Mouse (Mus musculus) embryo, embryonic 10.5 days (tissue): ENCODE data around the gene Pcnx2.

Experiments
- DNase-seq: peaks from one replicate; pipeline ENCODE4 v3.0.0-alpha.2; 2015; ENCODE audit warnings: low spot score

Pcnx2 gene

DNA sequence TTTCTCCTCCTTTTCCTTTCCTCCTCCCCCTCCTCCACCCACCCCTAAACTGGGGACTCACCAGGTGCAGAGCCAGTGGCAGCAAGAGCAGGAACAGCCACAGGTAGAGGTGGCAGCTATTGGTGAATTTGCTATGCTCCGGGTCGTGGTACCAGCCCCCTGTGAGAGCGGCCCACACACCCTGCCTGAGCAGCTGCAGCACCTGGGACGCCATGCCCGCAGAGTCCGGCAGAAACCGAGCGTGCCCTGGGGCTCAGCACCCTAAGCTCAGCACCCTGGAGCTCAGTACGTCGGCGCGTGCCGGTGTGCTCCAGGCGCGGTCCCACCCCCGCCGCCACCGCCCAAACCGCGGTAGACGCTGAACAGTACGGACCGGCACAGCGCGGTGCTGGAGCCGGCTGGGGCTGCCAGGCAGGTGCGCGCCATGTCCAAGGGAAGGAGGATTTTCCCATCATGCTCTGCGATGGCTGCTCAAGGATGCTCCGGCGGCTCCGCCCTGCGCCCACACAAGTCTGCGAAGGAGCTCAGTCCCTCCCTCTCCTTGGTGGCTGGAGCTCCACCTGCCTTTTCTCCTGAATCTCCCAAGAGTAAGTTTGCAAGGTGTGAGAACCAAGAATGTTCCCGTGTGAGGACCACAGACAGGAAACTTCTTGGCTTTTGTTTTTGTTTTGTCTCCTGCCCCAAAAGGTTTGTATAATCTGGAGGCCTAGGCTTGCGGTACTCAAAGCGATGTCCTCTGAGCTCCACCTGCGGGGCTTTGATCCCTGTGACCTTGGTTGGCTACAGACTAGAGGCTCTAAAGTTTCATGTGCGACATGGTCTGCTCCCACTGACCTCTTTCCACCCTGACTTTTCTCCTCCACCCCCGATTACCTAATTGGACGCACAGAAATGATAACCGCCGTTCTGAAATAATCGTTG is at the start of gene Pcnx2:
Gene Pcnx2 (minus strand): TSS at position 450 of the 921 bp plus-strand sequence.
- DNase-seq = no peak

DNA sequence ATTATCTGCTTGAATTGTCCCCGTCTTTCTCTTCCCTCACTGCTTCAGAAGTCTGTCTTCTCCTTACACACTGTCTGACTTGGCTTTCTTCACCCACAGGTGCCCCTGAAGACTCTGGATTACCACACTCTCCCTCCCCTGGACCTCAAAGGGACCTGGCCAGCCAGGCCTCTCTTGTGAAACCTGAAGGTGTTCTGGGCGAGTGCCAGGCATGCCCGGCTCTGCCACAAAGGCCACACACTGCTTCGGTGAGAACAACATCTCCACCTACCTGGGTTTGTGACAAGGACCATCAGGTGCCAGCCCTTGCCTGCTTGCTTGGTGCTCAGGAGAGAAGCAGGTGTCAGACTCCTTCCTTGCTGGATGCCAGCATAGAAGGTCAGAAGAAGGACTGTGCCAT is 46.4 kb upstream of the Pcnx2 start:
- DNase-seq = no peak

DNA sequence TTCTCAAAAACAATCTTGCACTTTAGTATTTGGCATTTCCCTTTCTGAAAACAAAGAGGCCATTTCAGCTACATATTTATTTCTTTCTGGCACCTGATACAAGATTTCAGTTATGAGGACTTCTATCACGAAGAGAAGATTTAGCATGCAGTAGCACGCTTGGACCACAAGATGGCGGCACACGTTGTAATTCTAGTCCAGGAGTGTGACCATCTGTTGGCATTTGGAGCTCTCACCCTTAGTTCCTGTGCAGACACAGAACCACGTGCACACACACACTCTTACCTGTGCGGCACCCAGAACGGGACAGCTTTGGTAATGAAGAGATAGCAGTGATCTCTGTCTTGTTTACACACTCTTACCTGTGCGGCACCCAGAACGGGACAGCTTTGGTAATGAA is 37.5 kb upstream of the Pcnx2 start:
- DNase-seq = peak; percentile 80

DNA sequence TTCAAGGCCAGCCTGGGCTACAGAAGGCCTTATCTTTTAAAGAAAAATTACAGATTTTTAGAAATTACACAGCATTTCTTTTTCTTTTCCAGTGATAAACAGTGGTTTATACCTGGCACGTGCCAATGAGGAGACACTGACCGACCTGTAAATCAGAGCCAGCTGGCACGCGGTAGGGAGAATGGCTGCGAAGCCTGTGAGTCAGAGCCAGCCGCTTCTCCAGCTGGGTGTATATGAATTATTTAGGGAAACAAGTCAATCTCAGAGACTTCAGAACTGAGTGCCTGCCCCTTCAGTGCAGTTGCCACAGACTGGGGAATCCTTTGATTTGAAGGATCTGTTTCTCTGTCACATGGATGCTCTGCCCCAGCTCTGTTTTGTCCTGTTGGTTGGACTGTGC is 33.7 kb upstream of the Pcnx2 start:
- DNase-seq = no peak

DNA sequence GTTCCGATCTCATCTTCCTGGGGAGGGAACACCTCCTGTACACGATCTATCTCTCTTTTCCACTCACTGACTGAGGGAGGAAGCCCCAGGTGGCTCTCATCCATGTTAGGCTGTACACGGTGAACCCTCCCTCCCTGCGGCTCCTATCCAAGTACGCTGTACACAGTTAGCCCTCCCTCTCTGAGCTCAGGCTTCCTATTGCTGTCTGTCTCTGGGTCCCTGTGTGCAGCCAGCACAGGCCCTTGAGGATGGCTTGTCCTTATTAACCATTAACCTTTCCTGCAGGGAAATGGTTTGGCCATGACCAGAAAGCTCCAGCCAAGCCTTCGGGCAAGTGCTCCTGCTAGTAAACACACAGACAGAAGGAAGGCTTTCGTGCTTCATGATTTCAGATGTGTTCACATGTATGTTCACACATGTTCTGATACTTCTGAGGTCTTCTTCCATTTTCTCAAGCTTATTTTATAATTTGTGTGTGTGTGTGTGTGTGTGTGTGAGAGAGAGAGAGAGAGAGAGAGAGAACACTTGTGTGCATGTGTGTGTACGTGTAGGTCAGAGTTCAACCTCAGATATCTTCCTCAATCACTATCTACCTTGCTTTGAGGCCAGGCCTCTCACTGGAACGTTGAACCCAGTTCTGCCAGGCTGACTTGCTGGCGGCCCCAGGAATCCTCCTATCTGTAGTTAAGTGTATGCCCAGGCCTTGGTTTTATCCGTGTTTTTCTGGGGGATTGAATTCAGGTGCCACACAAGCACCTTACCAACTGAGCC is 32.3 kb upstream of the Pcnx2 start:
- no peak for DNase-seq

DNA sequence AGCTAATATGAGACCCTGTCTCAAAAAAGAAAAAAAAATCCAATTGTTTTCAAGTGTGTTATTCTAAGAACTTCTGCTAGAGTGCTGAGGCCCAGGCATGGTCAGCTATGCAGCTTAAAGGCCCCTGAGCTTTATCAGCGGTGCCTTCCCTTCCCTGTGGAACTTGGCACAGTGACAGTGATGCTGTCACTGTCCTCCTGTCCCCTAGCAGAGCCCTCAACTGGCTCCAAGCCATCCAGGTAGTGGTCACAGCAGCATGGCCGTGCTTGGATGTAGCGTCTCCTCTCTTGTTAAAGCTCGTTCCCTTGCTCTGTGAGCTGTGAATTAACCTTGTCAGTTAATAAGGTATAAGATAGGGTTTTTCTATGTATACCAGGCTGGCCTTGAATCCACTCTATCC is 28.5 kb upstream of the Pcnx2 start:
- no peak for DNase-seq

DNA sequence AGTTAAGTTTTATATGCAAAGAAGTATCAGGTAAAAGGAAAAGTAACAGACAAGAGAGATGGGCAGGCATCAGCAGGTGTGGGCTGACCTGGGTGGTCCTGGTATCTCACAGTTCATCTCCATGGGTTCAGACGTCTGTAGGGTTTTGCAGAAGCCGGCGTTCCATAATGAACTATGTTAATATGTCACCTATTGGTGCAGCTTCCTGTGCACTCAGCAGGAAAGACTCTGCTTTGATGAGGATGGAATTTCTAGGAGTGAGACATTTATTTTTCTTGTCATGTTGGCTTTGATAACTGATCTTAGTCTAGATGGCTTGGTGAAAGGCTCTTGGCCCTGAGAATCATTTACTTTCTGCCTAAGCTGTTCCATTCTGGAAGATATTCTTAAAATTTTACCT is 24.2 kb upstream of the Pcnx2 start:
- no peak for DNase-seq

DNA sequence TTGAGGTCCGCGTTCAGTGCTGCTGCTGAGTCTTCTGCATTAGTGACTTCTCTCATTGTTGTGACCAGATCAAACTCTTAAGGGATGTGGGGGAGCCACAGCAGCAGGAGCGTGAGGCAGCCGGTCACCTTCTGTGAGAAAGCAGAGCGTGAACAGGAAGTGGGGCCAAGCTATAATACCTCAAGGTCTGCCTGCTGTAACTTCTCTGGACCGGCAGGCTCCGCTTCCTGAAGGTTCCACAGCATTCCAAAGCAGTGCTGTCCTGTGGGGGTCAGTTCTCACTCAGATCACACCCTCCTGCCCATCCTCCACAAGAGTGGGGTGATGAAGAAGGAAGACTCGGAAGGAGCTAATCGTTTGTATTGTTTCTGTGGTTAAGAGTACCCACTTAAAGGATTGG is 22.6 kb upstream of the Pcnx2 start:
- no peak for DNase-seq

DNA sequence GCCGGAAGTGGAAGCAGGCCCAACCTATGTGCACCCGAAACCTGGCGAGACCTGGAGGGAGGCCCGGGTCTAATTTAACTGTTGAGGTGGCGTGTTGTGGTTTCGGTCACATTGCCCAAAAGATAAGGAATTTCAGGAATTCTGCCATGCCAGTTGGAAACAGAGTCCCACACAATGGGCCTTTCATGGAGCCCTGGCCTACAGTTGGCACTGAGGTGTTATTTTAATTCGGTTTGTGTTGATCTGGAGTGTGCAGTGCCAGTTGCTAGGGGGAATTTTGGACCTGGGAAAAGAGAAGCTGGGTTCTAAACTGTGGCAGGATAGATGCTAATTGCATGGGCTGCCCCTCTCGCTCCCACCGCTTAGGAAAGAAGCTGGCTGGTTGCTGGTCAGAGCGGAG is 22.2 kb upstream of the Pcnx2 start:
- DNase-seq = no peak

DNA sequence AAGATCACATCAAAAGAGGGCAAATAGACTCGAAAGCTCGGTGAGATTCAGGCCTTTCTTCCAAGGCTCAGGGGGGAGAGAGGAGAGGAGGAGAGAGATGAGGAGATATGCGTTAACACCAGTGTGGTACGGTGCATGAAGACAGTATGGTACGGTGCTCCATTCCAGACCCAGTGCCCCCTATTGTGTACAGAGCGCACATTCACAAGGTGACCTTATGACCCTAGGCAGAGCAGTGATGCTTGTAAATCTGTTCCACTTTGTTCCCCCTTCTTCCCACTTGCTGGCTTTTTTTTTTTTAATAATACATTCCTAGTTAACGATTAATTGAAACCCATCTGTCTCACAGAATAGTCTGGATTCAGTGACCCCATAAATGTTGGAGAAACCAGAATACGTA is 21.4 kb upstream of the Pcnx2 start:
- DNase-seq = no peak

DNA sequence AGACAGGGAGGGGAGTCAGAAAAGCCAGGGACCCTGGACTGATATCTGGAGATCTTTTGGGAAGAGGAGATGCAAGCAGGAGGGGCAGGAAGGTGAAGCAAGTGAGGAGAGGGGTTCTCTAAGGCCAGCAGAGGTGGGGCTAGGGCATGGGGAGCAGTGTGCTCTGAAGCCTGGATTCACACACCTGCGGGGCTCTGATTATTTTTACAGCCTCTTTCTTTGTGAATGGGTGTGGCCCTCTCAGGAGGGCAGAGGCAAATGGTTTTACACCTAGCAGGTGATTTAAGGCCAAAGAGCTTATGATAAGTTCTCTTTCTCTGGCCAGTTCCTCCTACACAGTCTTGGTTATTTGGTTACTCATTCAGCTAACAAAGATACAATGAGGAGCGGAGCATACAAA is 20.6 kb upstream of the Pcnx2 start:
- DNase-seq = no peak

DNA sequence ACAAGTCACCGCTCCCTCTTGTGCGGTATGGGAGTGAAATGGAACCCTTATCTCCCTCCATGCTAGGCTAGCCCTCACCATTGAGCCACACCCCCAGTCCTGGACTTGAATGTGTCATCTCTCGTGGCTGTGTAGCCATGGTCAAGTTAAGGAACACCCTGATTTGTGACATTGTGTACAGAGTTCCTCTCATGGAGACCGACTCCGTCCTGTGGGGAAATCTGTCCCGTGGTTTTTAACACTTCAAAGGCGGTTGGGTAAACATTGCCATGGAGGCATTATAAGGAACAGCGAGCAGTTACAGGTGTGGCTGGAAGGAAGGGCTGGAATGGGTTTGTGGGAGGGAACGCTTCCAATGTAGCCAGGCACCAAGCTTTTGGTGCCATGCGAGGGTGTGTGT is 18.9 kb upstream of the Pcnx2 start:
- DNase-seq = no peak

DNA sequence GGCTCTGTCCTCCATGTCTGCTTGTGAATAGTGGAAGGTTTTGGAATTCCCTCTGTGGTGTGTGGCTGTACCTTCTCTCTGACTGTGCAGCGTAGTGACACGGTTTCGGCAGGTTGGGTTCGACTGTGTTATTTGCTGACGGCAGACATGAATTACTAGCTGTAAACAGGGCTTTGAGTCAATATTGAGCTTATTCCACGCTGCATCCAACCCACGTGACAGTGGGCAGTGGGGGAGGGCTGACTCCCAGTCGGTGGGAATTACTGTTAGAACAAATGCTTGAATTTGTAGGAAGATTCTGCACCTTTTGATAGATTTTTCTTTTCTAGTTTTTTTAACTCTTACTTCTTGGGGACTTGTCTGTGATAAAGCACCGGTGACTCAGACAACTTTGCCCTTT is 16.3 kb upstream of the Pcnx2 start:
- no peak for DNase-seq

DNA sequence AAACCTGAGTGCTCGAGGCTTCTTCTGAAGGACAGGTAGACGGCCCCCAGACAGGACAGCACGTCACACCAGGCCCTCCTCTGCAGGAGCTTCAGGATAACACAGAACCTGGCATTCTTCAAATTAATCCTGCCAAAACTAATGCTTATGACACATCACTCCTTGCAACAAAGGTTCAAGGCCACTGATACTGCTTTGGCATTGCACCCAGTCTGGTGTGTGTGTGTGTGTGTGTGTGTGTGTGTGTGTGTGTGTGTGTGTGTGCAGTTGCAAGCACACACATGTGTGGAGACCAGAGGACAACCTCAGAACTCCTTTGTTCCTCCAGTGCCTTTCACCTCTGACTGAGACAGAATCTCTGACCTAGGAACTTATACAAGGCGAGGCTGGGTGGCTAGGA is 15.1 kb upstream of the Pcnx2 start:
- DNase-seq = no peak

DNA sequence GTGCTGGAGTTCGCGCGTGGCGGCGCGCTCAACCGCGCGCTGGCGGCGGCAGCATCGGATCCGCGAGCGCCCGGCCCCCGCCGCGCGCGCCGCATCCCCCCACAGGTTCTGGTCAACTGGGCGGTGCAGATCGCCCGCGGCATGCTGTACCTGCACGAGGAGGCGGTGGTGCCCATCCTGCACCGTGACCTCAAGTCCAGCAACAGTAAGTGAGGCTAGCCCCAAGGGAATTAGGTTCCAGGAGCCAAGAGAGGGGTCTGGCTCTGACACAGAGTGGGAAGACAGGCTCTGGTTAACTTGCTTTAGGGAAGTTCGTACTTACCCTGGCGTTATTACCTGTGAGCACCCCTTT is 13.1 kb upstream of the Pcnx2 start:
- DNase-seq = no peak

DNA sequence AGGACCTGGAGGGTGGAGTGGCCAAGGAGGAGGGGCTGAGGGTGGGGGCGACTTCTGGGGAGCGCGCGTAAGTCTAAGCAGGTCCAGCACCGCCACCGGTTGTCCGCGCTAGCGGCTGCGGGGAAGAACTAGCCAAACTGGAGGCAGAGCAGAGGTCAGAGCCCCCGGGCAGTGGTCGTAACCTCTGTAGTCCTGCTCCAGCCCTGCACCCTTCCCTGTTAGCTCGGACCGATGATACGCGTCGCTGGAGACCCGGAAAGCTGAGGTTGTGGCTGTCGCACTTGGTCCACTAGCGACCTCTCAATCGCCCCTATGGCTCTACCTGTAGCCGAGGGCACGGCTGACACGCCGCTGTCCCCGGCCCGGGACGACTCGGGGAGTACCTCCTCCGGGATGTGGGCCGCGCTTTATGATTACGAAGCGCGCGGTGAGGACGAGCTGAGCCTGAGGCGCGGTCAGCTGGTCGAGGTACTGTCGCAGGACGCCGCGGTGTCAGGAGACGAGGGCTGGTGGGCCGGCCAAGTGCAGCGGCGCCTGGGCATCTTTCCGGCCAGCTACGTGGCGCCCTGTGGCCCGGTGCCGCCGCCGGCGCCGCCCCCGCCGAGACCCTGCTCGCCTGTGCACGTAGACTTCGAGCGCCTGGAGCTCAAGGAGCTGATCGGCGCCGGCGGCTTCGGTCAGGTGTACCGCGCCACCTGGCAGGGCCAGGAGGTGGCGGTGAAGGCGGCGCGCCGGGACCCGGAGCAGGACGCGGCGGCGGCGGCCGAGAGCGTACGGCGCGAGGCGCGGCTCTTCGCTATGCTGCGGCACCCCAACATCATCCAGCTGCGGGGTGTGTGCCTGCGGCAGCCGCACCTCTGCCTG is 12.5 kb upstream of the Pcnx2 start, which contains the start of gene Map3k21:
Gene Map3k21 (plus strand): TSS at position 86 of the 864 bp plus-strand sequence.
- peak; percentile 37 for DNase-seq

DNA sequence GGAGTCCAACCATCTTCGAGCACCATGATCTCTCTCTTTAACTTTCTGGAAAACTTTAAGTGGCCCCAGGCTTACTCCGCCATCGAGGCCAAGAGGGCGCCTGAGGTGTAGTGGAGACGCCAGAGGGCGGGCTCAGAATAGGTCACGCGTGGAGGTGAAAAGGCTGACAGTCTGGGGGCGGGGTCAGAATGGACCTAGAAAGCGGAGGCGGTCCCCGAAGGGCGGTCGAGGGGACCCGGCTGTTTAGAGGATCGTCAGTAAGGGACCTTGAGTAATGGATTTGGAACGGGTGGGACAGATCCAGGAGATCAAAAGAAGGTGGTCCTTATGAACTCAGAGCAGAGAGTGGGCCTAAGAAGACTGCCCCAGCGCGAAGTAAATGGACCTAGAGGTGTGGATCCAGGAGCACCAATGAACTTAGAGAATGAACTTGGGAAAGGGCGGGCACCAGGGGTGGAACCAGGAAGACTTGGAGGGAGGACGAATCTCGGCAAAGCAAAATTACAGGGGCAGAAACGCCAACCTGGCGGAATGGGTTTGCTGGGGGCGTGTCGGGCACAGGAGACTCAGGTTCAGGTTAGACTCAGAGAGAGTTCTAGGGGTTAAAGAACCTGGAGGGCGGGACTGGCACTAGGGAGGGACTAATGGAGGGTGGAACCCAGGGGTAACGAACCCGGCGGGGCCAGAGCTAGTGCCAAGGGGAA is 11.7 kb upstream of the Pcnx2 start:
- DNase-seq = peak; percentile 39

DNA sequence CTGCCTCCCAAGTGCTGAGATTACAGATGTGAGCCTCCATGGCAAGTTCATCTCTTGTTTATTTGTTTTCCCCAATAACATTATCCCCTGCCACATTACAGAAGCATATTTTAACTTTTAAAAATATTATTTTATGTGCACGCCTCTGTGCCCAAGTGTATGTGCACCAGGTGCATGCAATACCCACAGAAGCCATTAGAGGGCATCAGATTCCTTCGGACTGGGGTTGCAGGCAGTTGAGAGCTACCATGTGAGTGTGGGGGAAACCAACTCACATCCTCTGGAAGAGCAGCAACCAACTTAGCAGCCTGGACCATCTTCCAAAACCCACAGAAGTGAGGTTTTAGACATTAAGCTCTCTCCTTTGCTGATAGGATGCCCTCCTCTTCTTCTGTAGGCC is 9.2 kb upstream of the Pcnx2 start:
- no peak for DNase-seq

DNA sequence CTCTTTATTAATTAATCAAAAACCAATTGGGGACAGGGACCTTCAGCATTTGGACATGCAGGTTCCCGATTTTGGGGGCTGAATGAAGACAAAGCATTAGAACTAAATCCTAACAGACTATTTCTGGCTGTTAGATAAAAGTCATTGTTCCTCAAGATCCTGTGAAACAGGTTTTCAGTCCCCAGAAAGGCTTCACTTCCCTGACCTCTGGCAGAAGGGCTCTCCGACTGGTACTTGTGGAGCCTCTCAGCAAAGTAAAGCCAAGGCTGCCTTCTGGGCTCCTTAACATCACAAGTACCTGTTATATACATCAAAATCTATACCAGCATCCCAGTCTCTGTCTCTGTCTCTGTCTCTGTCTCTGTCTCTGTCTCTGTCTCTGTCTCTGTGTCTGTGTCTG is 7.2 kb upstream of the Pcnx2 start:
- DNase-seq = no peak

DNA sequence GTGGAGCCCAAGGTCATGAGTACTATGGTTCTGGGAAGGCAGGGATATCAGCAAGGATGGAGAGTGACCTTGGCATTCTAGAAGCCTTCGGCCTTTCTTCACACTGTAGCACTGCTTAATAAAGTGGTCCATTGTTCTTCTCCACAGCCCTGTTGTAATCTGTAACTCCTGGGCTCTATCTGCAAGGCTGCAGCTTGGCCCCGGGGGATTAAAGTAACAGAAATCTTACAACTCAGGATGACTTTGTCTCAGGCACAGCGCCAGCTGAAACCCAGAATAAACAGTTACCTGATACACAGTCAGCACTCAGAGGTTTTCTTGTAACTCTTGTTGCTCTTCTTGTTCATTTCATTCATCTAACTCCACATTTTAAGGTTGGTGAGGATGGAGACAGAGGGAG is 4.4 kb upstream of the Pcnx2 start:
- DNase-seq = no peak

DNA sequence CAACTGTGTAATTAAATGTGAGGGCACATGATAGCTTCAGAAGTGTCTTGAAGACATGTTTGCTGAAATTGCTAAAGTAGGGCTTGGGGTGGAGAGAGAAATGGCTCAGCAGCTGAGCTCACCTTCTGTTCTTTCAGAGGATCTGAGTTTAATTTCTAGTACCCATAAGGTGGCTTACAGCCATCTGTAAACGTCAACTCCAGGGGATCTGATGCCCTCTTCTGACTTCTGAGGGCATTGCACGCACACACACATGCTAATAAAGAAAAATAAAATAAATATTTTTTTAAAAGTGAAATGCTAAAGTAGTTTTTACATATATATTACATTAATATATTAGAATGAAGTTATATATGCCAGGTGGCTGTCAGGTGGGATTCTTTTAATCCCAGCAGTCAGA is 3.0 kb upstream of the Pcnx2 start:
- DNase-seq = no peak

DNA sequence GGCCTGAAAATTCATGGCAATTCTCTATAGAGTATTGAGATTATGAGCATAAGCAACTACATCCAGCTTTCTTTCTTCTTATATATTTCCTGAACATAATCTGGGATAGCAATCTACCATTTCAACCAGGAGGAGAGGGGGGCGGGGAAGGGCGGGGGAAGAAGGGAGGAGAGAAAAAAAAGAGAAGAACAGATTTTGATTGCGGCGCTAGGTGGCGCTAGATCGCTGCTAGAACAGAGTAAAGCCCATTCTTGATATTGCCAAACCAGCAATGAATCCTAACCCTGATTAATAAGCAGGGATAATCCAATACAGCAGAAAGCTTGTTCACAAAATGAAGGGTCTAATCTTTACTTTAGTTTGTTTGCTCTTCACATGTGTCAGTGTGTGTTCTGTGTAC is 782 bp upstream of the Pcnx2 start:
- peak; percentile 85 for DNase-seq
